Mouse (Mus musculus): Measurements from ENCODE around the gene Rerg. TPM values are rescaled to one million over a fixed set of nuclear protein-coding genes. Genes with fewer than 3 reads are reported as not detected.
A peak's percentile ranks its signal among the peaks of the same experiment; 100 is the strongest.

Gene Rerg
- total RNA-seq, 2 experiments from 2014 or later: not detected

- no peak for ATAC-seq (replicated peaks; ENCODE audit: low FRiP score, low TSS enrichment, poor library complexity, severe bottlenecking)
Measured at GRCm38 (mm10) chr6:137166843-137167242, 3.5 kb downstream of the Rerg start.

- no peak for ATAC-seq (replicated peaks; ENCODE audit: low FRiP score, low TSS enrichment, poor library complexity, severe bottlenecking)
Measured at GRCm38 (mm10) chr6:137163571-137163970, 6.7 kb downstream of the Rerg start.

GRCm38 (mm10) chr6:137163061-137163460 is 7.2 kb downstream of the Rerg start:
- ATAC-seq (replicated peaks; ENCODE audit: low FRiP score, low TSS enrichment, poor library complexity, severe bottlenecking): no peak

GRCm38 (mm10) chr6:137162481-137162880 is 7.8 kb downstream of the Rerg start:
- no peak for ATAC-seq (replicated peaks; ENCODE audit: low FRiP score, low TSS enrichment, poor library complexity, severe bottlenecking)

- no peak for ATAC-seq (replicated peaks; ENCODE audit: low FRiP score, low TSS enrichment, poor library complexity, severe bottlenecking)
Measured at GRCm38 (mm10) chr6:137161491-137162088, 8.7 kb downstream of the Rerg start.

GRCm38 (mm10) chr6:137159372-137159926 is 10.8 kb downstream of the Rerg start:
- no peak for ATAC-seq (replicated peaks; ENCODE audit: low FRiP score, low TSS enrichment, poor library complexity, severe bottlenecking)

GRCm38 (mm10) chr6:137156437-137157219 is 13.7 kb downstream of the Rerg start:
- no peak for ATAC-seq (replicated peaks; ENCODE audit: low FRiP score, low TSS enrichment, poor library complexity, severe bottlenecking)

GRCm38 (mm10) chr6:137155196-137156137 is 14.8 kb downstream of the Rerg start:
- no peak for ATAC-seq (replicated peaks; ENCODE audit: low FRiP score, low TSS enrichment, poor library complexity, severe bottlenecking)

GRCm38 (mm10) chr6:137153021-137153420 is 17.3 kb downstream of the Rerg start:
- no peak for ATAC-seq (replicated peaks; ENCODE audit: low FRiP score, low TSS enrichment, poor library complexity, severe bottlenecking)

- no peak for ATAC-seq (replicated peaks; ENCODE audit: low FRiP score, low TSS enrichment, poor library complexity, severe bottlenecking)
Measured at GRCm38 (mm10) chr6:137151015-137151414, 19.3 kb downstream of the Rerg start.

- no peak for ATAC-seq (replicated peaks; ENCODE audit: low FRiP score, low TSS enrichment, poor library complexity, severe bottlenecking)
Measured at GRCm38 (mm10) chr6:137149833-137150232, 20.5 kb downstream of the Rerg start.

- 0 out of 2 replicates have a peak, but pooled peaks have one; percentile 38 for ATAC-seq (replicated peaks; ENCODE audit: low FRiP score, low TSS enrichment, poor library complexity, severe bottlenecking)
Measured at GRCm38 (mm10) chr6:137146910-137147309, 23.4 kb downstream of the Rerg start.

- no peak for ATAC-seq (replicated peaks; ENCODE audit: low FRiP score, low TSS enrichment, poor library complexity, severe bottlenecking)
Measured at GRCm38 (mm10) chr6:137145611-137146010, 24.7 kb downstream of the Rerg start.

- ATAC-seq (replicated peaks; ENCODE audit: low FRiP score, low TSS enrichment, poor library complexity, severe bottlenecking): no peak
Measured at GRCm38 (mm10) chr6:137144958-137145535, 25.2 kb downstream of the Rerg start.

GRCm38 (mm10) chr6:137144526-137144840 is 25.8 kb downstream of the Rerg start:
- no peak for ATAC-seq (replicated peaks; ENCODE audit: low FRiP score, low TSS enrichment, poor library complexity, severe bottlenecking)

- peak; percentile 51; the same call in 1 of the 2 replicates for ATAC-seq (replicated peaks; ENCODE audit: low FRiP score, low TSS enrichment, poor library complexity, severe bottlenecking)
Measured at GRCm38 (mm10) chr6:137143818-137144525, 26.3 kb downstream of the Rerg start.

- no peak for ATAC-seq (replicated peaks; ENCODE audit: low FRiP score, low TSS enrichment, poor library complexity, severe bottlenecking)
Measured at GRCm38 (mm10) chr6:137142796-137143195, 27.5 kb downstream of the Rerg start.

GRCm38 (mm10) chr6:137141247-137141820 is 29.0 kb downstream of the Rerg start:
- no peak for ATAC-seq (replicated peaks; ENCODE audit: low FRiP score, low TSS enrichment, poor library complexity, severe bottlenecking)
